Mouse (Mus musculus): ENCODE data around the gene Mag.
"Not testable (repeated sequence)": the region's sequence is repeated elsewhere in the genome, so short reads cannot be mapped to it uniquely, and the experiment has no call there.

The Mag gene

DNA sequence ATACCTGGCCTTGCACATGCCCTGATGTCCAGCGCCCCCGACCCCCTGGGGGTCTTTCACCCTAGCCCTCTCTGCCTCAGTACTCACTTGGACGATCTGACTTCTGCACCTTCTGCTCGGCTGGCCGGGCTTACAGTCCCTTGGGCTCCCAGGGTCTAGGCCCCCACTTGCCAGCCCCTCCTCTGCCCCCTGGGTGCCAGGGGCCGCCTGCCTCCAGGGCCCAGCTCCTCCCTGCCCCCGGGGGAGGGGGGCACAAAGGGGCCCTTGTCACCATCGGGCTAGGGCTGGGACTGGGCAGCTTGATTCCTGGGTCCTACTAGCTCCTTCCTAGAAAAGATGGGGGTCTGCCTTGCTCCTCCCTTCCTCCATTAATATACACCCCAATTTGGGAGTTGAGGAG, at the start of gene Mag:
Mag (minus strand) TSS at position 142 of the 400 bp plus-strand sequence.
- no peak for DNase-seq (ENCODE audit: low read depth, low spot score)

DNA sequence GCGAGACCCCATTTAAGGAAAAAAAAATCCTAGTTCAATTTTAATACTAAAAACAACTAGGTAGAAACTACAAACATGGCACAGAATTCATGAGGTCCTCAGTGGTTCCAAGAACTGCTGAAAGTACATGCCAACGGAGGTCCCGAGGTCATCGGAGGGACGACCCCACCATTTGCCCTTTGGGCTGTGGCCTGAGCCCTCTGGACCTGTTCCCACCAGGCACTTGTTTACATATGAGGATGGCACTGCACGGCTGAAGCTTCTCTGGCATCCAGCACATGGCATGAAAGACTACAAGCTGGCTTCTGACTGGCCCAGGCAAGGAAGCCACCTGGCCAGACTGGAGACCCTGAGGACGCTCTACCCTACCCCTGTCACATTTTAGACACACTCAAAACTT, 49.7 kb upstream of the Mag start:
- no peak for DNase-seq (ENCODE audit: low read depth, low spot score)

DNA sequence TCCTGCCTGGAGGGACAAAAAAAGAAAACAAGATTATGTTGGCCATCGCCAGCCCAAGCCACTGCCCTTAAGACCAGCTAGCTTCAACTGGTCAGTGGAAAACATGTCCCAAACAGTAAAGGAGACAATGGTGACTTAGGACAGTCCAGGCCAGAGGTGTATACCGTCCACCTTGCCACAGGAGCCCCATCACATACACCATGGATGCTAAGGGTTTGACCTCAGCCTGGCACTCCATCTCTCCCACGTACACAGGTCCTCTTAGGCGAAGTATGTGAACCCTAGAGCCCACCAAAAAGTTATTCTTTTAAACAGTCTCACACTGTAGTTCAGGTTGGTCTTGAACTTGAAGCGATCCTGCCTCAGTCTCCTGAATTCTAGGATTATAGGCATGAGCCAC, 48.2 kb upstream of the Mag start:
- no peak for DNase-seq (ENCODE audit: low read depth, low spot score)

DNA sequence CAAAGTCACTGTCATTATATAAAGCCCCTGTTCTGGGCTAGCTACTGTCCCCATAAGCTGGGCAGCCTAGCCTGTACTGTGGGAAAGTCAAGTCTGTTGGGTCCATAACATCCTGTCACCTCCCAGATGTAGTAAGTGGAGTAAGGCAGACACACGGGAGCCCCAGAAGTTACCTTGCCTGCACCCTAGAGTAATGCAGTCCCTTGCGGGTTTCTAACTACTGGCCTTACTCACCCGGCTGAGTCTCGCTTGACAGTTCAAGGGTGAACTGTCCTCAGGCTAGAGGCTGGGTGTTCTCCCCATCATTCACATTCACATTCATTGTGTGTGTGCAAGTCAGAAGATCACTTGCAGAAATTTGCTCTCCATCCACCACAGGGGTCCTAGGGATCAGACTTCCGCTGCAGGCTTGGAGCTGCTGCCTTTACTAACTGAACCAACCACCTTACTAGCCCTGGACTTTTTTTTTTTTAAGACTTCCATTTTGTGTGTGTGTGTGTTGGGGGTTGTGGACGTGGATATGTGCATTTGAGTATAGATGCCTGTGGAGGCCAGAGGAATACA, 45.2 kb upstream of the Mag start:
- DNase-seq (ENCODE audit: low read depth, low spot score): no peak

DNA sequence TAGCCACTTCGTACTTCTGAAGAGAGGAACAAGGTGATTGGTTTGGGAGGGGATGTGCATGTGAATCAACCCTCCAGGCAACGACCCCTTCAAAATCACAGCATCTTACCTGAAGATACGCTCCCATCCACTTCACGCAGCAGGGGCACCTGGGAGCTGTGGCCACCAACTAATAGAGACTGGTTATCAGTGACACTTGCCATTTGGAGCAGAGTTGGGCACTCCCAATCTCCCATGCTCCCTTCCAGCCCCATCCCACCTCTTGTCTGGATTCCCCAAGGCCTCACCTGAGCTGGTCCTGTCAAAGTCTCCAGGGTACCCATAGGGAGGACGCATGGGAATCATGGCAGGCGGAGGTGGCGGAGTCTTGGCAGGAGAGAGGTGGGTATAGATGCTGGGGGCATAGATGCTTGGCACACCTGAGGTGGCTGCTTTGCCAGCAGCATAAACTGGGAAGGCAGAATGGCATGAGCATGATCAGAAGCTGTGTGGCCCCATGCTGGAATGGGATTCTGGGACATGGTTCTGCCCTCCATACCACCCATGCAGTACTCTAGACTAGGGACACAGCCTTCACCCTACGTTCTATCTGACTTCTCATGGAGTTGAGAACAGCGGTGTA, 44.3 kb upstream of the Mag start:
- no peak for DNase-seq (ENCODE audit: low read depth, low spot score)

DNA sequence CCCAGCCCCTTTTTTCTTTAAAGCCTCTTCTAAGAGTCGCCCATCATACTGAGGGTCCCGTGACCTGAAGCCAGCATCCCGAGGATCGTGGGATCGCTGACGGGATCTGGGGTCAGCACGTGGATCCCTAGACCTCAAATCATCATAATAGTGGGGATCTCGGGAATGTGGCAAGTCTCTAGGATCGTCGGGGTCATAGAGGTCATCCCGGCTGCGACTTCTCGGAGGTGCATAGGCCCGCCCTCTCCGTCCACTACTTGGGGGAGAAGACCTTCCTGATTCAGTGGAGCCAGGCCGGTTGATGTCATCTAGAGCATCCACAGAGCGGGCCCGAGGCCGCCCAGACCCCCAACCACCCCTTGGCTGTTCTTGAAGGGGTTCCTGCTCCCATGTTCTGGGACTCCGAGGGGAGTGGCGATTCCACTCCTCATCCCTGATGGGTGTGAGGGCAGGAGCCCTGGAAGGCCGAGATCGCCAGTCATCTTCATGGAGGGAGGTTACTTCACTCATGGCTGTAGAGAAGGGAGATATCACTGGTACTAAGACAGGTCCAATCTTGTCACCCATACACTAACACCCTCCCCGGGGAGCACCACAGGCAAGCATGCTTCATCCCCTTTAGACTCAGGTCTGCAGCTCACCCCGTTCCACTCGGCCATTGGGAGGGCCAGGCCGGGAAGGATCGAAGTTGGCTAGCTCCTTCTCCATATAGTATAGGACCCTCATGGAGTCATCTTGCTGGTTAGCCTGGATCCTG, 43.6 kb upstream of the Mag start:
- no peak for DNase-seq (ENCODE audit: low read depth, low spot score)

DNA sequence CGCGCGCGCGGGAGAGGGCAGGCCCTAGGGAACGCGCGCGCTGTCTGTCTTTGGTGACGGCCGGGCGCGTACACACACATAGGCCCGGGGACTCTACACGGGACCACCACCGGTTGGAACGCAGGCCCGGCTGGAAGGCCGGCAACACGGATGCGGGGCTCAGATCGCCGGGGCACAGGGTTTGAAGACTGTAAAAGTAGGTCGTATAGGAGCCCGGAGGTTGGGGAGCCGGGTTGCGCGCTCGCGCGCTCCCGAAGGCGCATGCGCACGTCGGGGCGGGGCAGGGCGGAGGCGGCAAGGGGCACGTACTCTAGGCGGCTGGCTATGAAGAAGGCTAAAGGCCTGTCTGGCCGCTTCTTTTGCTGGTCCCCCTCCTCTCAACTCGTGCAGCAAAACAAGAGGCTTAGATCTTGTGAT, 42.7 kb upstream of the Mag start:
- peak; percentile 72 for DNase-seq (ENCODE audit: low read depth, low spot score)

DNA sequence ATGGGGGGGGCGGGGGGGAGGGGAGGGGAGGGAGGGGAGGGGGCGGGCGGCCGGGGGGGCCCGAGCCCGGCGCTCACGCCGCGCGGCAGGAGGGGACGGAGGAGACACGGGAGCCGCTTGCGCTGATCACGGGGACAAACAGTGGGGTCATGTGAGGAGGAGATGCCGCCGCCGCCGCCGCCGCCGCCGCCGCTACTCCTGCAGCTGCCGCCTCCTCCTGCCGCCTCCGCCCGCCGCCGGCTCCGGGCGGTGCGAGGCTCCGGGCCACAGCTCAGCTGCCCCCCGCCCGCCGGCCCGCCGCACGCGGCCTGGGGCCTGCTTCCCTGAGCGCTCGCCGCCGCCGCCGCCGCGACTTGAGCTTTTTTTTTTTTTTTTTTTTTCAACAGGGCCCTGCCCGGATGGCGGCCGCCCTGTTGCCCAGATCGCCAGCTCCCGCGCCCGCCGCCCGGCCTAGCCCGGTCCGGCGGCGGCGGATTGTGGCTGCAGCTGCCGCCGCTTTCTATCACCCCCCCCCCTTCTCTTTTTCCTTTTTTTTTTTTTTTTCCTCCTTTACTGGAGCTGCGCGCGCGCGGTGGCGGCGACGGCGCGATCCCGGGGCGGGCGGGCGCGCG, 42.2 kb upstream of the Mag start, which contains the start of gene Usf2:
Usf2 (minus strand) TSS at position 48 of the 611 bp plus-strand sequence.
- peak; percentile 64 for DNase-seq (ENCODE audit: low read depth, low spot score)

DNA sequence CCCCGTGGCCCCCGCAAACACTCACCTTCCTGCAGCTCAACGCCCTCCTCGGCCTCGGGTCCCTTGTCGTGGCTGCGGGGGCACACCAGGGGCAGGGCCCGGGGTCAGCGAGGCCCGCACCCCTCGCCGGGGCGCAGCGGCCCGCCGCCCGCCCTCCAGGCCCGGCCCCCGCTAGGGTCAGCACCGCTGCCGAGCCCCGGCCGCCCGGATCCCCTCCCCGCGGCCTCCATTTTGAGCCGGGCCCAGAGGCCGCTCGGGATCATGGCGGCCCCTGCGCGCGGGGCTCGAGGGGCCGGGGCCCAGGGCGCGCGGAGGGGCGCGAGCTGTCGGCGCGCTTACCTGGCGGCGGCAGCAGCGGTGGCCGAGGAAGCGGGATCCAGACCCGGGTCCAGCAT, 41.7 kb upstream of the Mag start:
- DNase-seq (ENCODE audit: low read depth, low spot score): no peak

DNA sequence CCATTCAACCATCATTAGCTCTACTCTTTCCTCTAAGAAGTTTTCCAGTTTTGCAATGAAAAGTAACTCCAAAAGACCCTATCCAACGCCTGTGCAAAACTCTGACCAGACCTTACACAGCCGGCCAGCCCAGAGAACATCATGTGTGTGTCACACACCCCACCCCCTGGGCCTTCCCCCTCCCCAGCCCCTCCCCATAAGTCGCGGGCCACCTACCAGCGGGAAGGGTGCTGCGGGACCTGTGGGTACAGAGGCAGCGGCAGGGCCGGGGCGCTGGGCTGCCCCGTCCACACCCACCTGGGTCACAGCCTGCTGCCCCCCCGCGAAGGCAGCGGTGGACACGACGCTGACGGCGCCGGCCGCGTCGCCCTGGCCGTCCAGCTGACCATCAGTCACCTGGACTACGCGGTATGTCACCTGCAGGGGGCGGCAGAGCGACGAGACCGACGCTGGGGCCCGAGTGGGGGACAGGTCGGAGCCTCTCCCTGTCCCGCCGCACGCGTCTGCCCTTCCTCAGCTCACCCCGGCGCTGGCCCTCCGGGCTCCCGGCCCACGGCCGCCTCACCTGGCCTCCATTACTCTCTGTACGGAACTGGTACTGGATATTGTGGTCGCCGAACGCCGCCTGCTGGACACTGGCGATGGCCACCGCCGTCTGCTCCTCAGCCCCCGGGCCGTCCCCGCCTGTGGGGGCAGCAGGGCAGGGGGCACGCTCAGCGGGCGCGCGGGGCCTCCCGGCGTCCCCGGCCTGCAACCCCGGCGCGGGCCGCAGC, 41.1 kb upstream of the Mag start:
- no peak for DNase-seq (ENCODE audit: low read depth, low spot score)

DNA sequence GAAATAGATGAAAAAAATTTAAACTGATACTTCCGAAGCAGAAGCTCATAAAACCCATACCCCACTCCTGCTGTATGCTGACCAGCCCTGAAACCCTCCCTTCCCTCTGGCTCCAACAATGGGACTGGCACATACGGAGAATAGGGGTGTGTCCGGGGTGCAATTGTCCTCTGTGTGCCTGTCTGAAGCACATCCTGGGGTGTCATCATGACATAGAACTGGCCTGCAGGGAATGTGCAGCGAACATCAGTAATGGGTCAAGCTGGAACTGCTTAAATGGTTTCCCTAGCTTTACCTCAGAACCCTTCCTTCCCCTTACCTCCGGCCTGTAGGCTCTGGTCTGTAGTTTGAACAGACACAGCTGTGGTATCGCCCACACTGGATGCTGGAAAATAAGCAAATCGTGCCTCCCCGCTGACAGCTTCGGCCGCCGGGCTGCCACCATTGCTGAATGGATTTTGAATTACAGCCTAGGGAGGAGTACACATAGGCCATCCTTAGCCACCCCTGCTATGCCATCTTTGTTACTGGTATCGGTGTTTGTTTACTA, 40.4 kb upstream of the Mag start:
- DNase-seq (ENCODE audit: low read depth, low spot score): no peak

DNA sequence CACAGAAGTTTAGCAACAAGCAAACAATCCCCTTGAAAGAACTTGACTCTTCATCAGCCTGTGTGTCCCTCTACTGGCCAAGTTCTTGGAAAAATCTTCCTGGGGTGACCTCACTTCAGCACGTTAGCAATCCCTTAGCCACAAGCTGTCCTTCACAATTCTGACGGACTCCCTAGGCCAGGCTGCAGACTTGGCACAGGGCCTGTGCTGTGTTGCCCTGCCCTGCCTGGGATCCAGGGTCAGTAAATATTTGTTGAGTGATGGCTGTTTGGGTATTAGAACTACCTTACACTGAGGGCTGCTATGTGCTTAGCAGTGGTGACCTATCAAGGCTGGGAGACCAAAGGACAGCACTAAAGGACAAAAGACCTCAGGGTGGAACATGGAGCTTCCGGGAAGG, 39.4 kb upstream of the Mag start:
- DNase-seq (ENCODE audit: low read depth, low spot score): no peak

DNA sequence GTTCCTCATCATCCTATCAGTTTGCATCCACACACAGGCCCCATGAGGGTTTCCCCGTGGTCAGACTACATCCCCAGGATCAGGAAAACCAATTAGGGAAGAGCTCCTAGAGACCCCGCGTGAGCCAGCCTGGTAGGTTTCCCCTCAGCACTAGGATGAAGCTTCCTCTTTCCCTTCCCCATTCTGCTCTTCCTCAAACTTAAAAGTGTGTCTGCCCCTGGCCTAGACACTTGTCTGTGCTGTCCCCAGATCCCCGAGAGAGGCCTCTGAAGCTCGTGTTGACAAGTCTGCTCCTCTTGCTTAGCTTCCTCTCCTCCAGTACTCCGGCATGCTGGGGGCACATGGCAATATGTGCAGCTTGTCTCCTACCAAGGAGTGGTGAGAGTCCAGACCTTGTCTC, 38.8 kb upstream of the Mag start:
- DNase-seq (ENCODE audit: low read depth, low spot score): no peak

DNA sequence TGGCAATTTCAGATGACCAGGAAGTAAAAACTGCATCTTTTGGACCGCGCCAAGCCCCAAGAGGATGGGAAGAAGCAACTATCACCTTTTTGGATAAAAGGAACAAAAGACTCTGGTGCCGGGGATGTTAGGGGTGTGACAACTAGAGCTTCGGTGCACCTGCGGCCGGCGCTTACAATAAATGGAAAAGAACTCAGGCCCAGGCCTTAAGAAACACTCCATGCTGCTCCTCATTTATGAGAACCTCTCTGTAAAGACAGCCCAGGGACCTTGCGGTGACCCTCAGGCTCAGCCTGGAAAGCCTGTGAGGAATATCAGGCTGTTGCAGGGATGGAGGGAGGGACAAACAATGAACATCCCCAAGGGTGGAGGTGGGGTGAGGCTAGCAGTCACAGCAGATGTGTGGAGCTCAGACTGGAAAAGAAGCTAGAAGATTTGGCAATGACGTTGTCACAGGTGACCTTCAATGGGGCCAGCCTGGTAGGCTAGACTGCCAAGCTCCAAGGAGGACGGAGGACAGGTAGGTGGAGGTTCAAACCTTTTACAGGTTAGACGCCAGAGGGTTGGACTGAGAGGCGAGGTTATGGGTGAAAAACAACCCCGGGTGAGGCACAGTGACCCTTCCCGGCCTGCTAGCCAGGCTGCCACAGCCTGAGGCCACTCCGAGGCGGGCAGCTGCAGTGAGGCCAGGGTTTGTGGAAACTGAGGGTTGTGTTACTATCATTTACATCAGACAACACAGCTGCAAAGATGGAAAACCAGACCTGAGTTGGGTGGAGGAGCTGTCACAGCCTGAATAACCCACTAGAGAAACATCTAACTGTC, 38.0 kb upstream of the Mag start:
- no peak for DNase-seq (ENCODE audit: low read depth, low spot score)

DNA sequence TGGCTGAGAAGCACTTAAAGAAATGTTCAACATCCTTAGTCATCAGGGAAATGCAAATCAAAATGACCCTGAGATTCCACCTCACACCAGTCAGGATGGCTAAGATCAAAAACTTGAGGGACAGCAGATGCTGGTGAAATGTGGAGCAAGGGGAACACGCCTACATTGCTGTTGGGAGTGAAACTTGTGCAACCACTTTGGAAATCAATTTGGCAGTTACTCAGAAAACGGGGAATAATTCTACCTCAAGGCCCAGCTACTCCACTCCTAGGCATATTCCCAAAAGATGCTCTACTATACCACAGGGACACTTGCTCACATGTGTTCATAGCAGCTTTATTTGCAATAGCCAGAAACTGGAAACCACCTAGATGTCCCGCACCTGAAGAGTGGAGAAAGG, 35.2 kb upstream of the Mag start:
- not testable (repeated sequence) for DNase-seq (ENCODE audit: low read depth, low spot score)

DNA sequence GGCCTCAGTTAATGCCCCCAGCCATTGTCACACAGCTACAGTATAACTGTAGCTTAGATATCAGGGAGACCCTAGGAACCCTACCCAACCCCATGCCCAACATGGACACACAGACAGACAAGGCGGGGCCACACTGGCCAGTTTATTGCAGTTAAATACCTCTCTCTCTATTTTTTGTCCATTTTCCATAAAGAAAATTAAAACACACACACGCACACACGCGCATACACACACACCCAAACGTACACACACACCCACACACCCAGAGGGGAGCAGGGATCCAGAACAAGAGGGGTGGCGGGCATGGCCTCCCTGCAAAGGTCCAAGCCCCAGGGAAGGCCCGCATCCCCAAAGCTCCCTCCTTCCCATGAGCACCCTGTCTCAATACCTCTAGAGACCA, 31.2 kb upstream of the Mag start:
- no peak for DNase-seq (ENCODE audit: low read depth, low spot score)

DNA sequence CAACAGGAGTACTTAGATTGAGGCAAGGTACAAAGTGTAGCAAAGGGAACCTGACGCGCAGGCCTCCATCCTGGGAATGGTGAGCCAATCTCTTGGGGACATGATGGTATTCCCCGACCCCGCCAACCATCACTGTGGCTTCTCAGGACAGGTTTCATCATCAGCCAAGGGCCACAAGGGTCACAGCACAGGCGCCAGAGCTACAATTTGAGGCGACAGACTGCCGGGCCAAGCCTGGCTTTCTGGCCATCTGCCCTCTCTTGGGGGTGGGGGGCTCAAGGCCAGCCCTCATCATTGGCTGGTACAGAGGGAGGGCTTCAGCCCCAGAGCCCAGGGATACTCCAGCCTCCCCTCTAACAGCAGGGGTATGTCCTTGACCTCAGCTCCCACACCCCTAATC, 30.8 kb upstream of the Mag start:
- DNase-seq (ENCODE audit: low read depth, low spot score): not testable (repeated sequence)

DNA sequence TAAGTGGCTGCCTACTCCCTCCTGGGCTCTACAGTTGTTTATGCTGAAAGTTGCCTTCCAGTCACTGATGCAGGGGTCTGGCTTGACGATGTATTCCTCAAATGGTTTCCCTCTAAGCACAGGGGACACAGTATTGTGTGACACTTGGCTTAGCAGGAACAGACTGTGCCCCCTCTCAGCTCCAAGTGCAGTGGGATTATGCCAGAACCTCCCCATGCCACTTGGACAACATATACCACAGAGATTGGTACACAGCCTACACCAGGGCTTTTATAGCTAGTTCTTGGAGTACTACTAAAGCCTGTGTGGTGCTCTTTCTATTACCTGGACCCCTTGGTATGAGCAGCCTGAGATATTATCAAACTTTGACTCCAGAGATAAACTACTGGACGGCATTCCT, 30.0 kb upstream of the Mag start:
- not testable (repeated sequence) for DNase-seq (ENCODE audit: low read depth, low spot score)

DNA sequence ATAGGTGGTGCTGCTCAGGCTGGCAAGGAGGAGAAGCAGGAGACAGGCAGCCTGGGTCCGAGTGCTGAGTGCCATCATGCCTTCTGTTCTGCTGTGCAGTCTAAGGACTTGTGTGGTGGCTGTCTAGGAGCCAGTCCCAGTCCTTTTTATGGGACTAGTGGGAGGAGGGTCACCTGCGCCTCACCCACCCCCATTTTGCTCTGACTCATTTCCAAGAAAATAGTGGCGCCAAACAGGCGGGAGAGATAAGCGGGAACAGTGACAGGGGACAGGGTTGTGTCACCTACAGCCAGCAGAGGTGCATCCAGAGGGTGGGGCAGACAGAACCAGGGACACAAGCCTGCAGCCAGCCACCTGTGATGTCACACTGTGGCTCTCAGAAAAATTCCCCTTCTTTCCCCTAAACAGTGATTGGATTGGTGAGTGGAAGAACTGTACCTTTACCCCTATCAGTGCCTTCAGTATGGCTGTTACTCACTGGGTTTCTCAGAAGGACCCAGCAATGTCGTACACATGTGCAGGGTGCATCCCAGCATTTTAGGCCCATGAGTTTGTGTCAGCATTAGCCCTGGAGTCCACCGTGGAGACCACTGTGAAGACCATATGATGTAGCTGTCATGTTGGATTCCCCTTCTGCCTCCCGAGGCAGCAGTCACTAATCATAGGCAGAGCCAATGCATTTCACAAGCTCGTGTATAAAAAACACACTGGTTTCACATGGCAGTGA, 29.4 kb upstream of the Mag start, which contains the start of gene Hamp:
Hamp (minus strand) TSS at position 124 of the 727 bp plus-strand sequence.
- no peak for DNase-seq (ENCODE audit: low read depth, low spot score)

DNA sequence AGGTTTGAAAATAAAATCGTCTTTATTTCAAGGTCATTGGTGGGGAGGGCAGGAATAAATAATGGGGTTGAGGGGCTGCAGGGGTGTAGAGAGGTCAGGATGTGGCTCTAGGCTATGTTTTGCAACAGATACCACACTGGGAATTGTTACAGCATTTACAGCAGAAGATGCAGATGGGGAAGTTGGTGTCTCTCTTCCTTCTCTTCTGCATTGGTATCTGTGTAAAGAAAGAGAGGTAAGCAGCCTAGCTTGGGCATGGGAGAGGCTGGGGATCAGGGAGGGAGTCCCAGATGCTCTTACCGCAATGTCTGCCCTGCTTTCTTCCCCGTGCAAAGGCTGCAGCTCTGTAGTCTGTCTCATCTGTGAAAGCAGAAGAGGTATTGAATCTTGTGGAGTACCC, 27.7 kb upstream of the Mag start:
- DNase-seq (ENCODE audit: low read depth, low spot score): not testable (repeated sequence)
